Mouse (Mus musculus) cerebellum, adult (tissue): ENCODE measurements around the gene Tssk4.

Experiments
- ATAC-seq: cut with Nextera tagmentation; 2 replicates; pipeline ENCODE4 v1.9.2; 2017; ENCODE audit warnings: mild to moderate bottlenecking, moderate library complexity, mixed read lengths; ENCODE audit not compliant: insufficient number of reproducible peaks, low FRiP score, low TSS enrichment

Tssk4 gene

DNA sequence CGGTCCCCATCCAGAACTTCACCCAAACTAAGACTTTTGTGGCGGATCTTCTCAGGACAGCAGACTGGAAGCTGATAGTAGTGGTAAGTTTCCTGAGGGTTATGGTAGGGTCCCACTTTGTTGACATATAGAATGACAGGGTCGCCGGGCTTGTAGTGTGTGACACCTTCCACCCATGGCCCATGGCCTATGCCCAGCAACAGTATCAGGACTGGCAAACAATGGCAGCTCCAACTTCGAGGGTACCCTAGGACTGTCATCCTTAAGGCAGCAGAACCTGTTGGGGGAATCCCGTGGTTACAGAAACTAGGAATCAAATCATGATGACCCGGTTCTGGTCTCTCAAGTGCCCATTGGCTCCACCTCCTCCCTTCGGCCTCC lies 7.3 kb upstream of the Tssk4 start:
- ATAC-seq = peak; percentile 10; the same call in 1 of the 2 replicates

GRCm38 (mm10) chr14:55643060-55643907 lies 6.7 kb upstream of the Tssk4 start, which contains the start of gene Tm9sf1:
Gene Tm9sf1, minus strand, starts transcription at chr14:55643806.
- peak; percentile 82 for ATAC-seq

GRCm38 (mm10) chr14:55644261-55644888 lies 5.6 kb upstream of the Tssk4 start:
- no peak for ATAC-seq

GRCm38 (mm10) chr14:55651528-55651927 lies 1.5 kb downstream of the Tssk4 start:
- ATAC-seq = no peak

- no peak for ATAC-seq
Observed at GRCm38 (mm10) chr14:55656935-55657334, 7.0 kb downstream of the Tssk4 start.

DNA sequence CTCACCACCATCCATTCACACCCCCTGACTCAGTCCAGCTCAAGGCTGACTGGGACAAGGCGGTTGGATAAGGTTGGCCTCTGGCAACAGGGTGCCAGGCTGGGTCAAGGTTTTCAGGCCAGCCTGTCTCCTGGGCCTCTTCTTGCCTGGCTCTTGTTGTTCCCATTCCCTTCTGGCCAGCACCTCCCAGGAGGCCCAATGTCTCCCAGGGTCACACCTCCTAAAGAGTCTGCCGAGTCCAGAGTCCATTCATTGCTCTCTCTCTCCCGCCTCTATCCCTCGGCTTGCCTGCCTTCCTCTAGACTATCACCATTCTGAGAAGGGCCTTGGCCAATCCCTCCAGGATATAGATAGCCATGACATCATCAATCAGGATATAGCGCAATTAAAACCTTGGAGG lies 8.0 kb downstream of the Tssk4 start:
- no peak for ATAC-seq

- peak; percentile 94 for ATAC-seq
Observed at GRCm38 (mm10) chr14:55659960-55660573, 10.1 kb downstream of the Tssk4 start, which contains the start of gene Mdp1. Gene Mdp1, minus strand, starts transcription at chr14:55660508.

DNA sequence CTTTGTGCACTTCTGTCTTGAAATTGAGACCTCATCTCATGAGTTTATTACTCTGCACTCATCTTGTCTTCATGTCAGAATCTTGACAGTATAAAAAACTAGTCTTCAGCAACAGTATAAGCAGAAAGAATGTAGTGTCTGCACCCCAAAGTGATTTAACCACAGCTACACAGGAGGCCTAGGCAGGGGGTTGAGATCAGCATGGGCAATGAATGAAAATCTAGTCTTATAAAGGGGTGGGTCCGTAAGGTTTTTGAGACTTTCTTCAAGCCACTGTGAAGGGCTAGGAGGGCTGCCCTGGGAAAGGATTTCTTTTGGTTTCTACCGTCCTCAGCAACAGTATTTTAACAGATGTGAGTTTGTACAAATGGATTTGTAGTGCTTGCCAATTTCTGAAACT lies 10.7 kb downstream of the Tssk4 start:
- ATAC-seq = no peak

GRCm38 (mm10) chr14:55671486-55671832 lies 21.5 kb downstream of the Tssk4 start:
- ATAC-seq = peak; percentile 46; the same call in 1 of the 2 replicates

- peak; percentile 99 for ATAC-seq
Observed at GRCm38 (mm10) chr14:55671833-55672740, 22.1 kb downstream of the Tssk4 start, which contains the start of the genes Gmpr2 and Nedd8. Gene Gmpr2, plus strand, starts transcription at chr14:55671941. Gene Nedd8, minus strand, starts transcription at chr14:55672124.

- ATAC-seq = no peak
Observed at GRCm38 (mm10) chr14:55672741-55673060, 22.7 kb downstream of the Tssk4 start.

DNA sequence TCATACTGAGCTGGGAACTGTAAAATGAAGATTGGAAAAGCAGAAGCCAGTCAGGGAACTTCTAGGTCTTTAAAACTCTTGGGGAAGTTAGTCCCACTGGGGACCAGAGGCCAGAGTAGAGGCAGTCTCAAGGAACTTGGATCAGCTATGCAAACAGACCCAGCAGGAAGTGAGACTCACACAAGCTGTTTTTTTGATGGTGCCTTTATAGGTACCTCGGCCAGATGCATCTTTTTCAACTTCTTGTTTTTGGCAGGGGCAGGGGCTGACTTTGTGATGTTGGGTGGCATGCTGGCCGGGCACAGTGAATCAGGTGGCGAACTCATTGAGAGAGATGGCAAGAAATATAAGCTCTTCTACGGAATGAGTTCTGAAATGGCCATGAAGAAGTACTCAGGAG lies 27.6 kb downstream of the Tssk4 start:
- no peak for ATAC-seq

DNA sequence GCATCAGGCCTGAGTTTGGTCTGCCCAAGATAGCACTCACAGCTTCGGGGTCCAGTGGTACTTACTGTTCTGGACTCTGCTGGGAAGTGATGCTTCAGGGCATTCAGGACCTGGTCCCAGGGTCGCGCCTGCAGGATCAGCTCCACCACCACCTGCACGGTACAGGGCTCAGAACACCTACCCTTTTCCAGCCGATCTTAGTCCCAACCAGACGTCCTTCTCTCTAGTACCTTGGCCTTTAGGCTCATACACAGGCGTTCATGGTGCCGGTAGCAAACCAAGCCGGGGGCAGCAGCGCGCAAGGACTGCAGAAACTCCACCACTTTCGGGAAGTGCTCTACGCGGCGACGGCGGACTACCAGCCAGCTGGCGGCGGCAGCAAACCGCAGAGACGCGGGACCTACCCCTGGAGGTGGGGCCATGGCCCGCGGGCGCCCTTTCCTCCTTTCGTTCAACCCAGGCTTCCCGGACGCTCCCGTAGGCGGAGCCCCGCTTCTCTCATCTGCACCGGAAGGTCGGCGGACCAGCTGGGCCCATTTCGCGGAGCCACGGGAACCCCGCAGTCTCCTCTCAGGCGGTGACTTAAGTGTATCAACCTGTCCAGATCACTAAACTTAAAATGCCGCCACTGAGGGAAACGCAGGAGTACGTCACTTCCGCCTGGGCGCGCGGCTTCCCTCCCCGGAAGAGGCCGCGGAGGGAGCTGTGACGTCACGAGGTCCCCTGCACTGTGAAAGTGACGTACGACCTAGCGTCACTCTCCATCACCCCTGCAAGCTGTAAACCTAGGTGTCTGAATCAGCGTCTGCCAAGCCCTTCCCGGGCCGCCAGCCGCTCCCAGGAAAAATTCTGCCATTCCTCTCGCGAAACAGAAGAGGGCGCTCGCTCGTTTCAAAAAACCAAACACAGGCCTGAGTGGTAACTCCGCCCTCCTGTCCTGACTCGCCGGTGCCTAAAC lies 31.5 kb downstream of the Tssk4 start, which contains the start of gene Tinf2:
Tinf2 (minus strand) TSS at position 661 of the 958 bp plus-strand sequence.
- peak; percentile 97 for ATAC-seq

- ATAC-seq = peak; percentile 27; the same call in 1 of the 2 replicates
Observed at GRCm38 (mm10) chr14:55682118-55682493, 32.1 kb downstream of the Tssk4 start.

DNA sequence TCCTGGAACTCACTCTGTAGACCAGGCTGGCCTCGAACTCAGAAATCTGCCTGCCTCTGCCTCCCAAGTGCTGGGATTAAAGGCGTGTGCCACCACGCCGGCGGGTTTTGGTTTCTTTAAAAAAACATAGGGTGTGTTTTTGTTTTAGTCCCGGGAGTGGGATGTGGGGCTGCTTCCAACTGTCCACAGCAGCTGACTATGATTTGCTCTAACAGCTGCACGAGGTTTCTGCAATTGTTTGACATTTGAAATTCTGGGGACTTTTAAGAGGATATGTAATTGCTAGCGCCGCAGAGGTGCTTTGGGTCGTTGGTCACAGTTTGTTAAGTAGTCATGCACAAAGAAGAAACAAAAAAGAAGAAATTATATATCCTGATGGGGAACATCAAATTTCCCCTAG lies 39.4 kb downstream of the Tssk4 start:
- ATAC-seq = no peak

GRCm38 (mm10) chr14:55697226-55697625 lies 47.2 kb downstream of the Tssk4 start:
- ATAC-seq = no peak

GRCm38 (mm10) chr14:55701131-55701530 lies 51.1 kb downstream of the Tssk4 start:
- no peak for ATAC-seq
